Mouse (Mus musculus): ENCODE data around the gene Il17c. TPM values are rescaled to one million over a fixed set of nuclear protein-coding genes. Genes with fewer than 3 reads are reported as not detected.

Gene Il17c
- total RNA-seq (2017), result not detected in 2 replicates

- ATAC-seq (ENCODE audit: extremely low read depth, insufficient number of reproducible peaks, low FRiP score, poor library complexity, severe bottlenecking), result no peak
Measured at GRCm38 (mm10) chr8:122421376-122422070, at the start of gene Il17c. Gene Il17c (plus strand): TSS chr8:122422020.

GRCm38 (mm10) chr8:122375320-122375719 is 46.5 kb upstream of the Il17c start:
- ATAC-seq (ENCODE audit: extremely low read depth, insufficient number of reproducible peaks, low FRiP score, poor library complexity, severe bottlenecking), result no peak

- ATAC-seq (ENCODE audit: extremely low read depth, insufficient number of reproducible peaks, low FRiP score, poor library complexity, severe bottlenecking), result no peak
Measured at GRCm38 (mm10) chr8:122375751-122376364, 46.0 kb upstream of the Il17c start.

GRCm38 (mm10) chr8:122376365-122377231 is 45.2 kb upstream of the Il17c start, which contains the start of gene Zc3h18:
Gene Zc3h18 (plus strand): TSS chr8:122376609.
- peak; percentile 93 for ATAC-seq (ENCODE audit: extremely low read depth, insufficient number of reproducible peaks, low FRiP score, poor library complexity, severe bottlenecking)

DNA sequence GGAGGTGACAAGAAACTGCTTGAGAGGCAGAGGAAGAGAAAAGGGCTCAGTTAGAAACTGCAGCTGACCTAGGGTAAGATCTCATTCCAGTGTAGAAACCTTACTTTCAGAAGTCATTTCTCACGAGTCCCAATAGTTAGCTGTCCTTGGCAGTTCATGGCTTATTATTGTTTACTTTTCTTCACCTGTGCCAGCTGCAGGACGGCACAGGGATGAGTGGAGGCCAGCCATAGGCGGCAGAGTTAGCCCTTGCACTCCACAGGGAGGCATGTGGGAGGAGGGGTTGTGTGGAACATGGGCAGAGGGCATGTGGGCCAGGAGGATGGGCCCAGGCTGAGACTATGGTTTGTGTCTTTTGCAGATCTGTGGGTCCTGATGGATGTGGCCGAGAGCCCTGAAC is 38.8 kb upstream of the Il17c start:
- no peak for ATAC-seq (ENCODE audit: extremely low read depth, insufficient number of reproducible peaks, low FRiP score, poor library complexity, severe bottlenecking)

- no peak for ATAC-seq (ENCODE audit: extremely low read depth, insufficient number of reproducible peaks, low FRiP score, poor library complexity, severe bottlenecking)
Measured at GRCm38 (mm10) chr8:122389357-122389756, 32.5 kb upstream of the Il17c start.

DNA sequence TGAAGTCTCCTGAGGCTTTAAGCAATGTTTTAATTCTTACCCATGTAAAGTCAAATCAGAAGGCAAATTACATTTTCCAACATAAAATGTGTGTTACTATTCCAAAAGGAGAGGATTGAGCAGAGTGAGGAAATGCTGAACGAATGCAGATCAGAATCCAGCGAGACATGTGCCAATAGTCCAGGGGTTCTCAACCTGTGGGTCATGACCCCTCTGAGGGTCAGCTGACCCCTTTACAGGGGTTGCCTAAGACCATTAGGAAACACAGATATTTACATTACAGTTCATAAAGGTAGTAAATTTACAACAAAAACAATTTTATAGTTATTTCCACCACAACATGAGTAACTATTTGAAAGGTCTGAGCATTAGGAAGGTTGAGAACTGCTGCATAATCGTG is 31.1 kb upstream of the Il17c start:
- no peak for ATAC-seq (ENCODE audit: extremely low read depth, insufficient number of reproducible peaks, low FRiP score, poor library complexity, severe bottlenecking)

DNA sequence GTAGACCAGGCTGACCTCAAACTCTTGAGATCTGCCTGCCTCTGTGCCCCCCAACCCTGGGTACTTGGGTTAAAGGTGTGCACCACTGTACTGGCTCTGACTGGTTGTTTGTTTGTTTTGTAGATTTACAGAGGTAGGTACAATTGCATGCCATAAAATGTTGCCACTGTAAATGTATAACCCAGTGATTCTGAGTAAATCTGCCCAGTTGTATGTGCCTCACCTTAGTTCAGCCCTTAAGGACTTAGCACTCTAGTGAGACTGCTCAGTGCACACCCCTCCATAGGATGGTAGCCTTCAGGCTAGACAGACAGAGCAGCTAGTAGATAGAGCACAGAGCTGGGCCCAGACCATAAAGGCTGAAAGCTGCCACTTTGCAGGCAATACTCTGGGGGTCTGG is 28.1 kb upstream of the Il17c start:
- ATAC-seq (ENCODE audit: extremely low read depth, insufficient number of reproducible peaks, low FRiP score, poor library complexity, severe bottlenecking), result no peak

- no peak for ATAC-seq (ENCODE audit: extremely low read depth, insufficient number of reproducible peaks, low FRiP score, poor library complexity, severe bottlenecking)
Measured at GRCm38 (mm10) chr8:122395291-122395690, 26.5 kb upstream of the Il17c start.

DNA sequence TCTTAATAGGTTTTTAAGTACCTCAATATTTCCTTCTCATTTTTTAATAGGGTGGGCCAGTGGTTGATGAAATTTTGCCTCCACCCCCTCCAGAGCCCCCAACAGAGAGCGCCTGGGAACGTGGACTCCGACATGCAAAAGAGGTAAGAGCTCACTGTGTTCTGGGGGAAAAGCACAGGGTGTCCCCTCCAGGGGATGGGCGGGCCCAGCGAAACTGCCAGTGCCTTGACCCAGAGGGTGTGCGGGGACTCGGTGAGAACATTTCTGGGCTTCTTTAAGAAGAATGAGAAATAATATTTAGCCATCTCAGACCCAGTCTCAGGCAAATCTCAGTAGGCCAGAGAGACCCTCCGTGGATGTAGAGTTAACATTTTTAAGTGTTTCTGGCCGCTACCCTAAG is 23.6 kb upstream of the Il17c start:
- ATAC-seq (ENCODE audit: extremely low read depth, insufficient number of reproducible peaks, low FRiP score, poor library complexity, severe bottlenecking), result no peak

DNA sequence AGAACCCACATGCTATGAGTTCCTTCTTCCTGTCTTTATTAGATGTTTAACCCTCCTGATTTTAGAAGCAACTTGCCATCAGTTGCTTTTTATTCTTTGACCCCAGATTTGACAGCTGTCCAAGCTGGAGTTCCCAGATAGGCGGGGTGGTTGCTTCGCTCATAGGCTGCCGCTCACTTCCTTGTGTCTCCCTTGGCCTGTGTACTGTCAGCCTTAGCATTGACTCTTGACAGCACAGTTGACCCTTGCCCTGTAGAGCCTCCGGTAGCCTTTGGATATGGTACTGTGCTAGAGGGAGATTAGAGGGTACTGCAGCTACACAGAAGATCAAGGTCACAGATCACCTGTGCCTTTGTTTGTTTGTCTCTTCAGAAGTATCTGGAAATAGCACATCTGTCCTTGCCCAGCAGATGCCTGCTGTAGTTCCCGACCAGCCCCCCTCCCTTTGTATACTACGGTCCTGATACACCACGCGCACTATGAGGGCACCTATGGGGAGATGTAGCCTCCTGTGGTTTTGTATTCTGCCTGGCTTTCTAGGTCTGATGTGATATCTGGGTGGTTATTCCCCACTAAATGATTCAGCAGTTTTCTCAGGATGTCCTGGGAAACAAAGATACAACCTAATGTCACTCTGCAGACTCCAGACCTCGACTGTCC is 16.5 kb upstream of the Il17c start:
- ATAC-seq (ENCODE audit: extremely low read depth, insufficient number of reproducible peaks, low FRiP score, poor library complexity, severe bottlenecking), result no peak

- ATAC-seq (ENCODE audit: extremely low read depth, insufficient number of reproducible peaks, low FRiP score, poor library complexity, severe bottlenecking), result no peak
Measured at GRCm38 (mm10) chr8:122407678-122408077, 14.1 kb upstream of the Il17c start.

- ATAC-seq (ENCODE audit: extremely low read depth, insufficient number of reproducible peaks, low FRiP score, poor library complexity, severe bottlenecking), result no peak
Measured at GRCm38 (mm10) chr8:122414311-122414710, 7.5 kb upstream of the Il17c start.

GRCm38 (mm10) chr8:122415554-122415953 is 6.3 kb upstream of the Il17c start:
- ATAC-seq (ENCODE audit: extremely low read depth, insufficient number of reproducible peaks, low FRiP score, poor library complexity, severe bottlenecking), result no peak

GRCm38 (mm10) chr8:122419881-122420555 is 1.8 kb upstream of the Il17c start:
- ATAC-seq (ENCODE audit: extremely low read depth, insufficient number of reproducible peaks, low FRiP score, poor library complexity, severe bottlenecking), result no peak

GRCm38 (mm10) chr8:122423217-122423616 is 1.4 kb downstream of the Il17c start:
- no peak for ATAC-seq (ENCODE audit: extremely low read depth, insufficient number of reproducible peaks, low FRiP score, poor library complexity, severe bottlenecking)

DNA sequence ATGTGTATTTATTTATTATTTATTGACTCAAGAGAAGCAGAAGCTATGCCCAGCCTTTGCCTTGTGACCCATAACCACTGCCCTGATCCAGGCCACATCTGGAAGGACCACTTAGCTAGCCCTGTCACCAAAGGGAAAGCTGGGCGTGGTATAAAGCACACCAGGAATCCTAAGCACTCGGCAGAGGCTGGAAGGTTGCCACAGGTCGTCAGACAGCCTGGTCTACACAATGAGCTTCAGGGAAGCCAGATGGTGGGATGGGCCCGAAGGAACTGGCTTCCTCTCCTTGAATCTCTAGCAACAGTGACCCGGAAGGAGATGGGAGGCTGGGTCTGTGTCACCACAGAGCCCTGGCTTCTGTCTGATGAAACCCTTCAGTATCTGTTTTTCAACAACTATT is 1.8 kb downstream of the Il17c start:
- no peak for ATAC-seq (ENCODE audit: extremely low read depth, insufficient number of reproducible peaks, low FRiP score, poor library complexity, severe bottlenecking)

GRCm38 (mm10) chr8:122426145-122426544 is 4.3 kb downstream of the Il17c start:
- ATAC-seq (ENCODE audit: extremely low read depth, insufficient number of reproducible peaks, low FRiP score, poor library complexity, severe bottlenecking), result no peak

GRCm38 (mm10) chr8:122427607-122428006 is 5.8 kb downstream of the Il17c start:
- ATAC-seq (ENCODE audit: extremely low read depth, insufficient number of reproducible peaks, low FRiP score, poor library complexity, severe bottlenecking), result no peak
